Mouse (Mus musculus) right cerebral cortex, postnatal 25 days (tissue): ENCODE data around the gene Hs3st4.
A peak's percentile ranks its signal among the peaks of the same experiment; 100 is the strongest.

Experiments
- DNase-seq: peaks from one replicate; pipeline ENCODE4 v3.0.0; 2022

Hs3st4 gene

DNA sequence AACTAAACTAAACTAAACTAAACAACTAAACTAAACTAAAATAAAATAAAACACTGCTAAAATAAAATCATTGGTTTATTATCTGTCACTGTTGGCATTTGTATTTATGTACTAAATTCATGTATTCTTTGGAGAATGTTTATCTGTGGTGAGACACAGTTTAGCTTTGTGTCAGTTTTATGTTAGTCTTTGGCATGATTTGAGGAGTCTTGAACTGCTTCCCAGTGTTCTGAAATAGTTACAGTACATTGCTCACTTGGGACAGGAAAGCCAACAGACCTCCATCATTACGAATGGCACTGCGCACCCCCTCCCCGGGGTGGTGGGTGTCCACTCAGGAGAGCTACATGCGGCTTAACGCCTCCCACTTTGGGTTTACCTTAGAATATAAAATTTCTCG, 158.6 kb downstream of the Hs3st4 start:
- DNase-seq = no peak

DNA sequence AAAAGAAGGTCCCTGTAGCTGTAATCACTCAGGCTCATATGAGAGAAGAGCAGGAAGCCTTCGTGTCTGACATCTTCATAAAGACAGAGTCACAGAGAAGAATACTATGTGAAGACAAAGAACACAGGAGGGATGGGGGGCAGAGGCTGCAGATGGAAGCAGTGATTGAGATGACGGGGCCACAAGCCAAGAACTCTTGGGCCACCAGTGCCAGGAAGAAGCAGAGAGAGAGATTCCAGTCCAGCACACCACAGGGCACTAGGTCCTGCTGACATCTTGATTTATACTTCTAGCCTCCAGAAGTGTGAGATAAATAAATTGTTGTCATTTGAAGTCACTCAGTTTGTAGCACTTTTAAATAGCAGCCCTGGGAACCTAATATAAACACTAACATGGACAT, 168.2 kb downstream of the Hs3st4 start:
- DNase-seq = no peak

DNA sequence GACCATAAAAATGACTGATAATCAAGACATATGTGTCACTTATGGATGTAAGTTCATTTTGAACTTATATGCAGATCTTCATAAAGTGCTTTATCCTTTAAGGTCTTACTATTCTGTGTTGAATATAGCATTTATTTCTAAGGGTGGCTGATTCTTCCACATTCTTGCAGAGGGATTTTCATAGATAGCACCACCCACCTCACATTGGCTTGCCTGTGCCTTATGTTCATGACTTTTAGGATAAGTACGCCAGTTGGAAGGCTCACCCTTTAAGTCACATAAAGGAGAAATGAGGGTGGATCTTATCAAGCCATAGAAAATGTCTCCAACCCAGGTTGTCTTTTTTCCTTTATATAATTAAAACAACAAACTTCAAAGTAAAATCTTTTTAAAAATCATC, 180.6 kb downstream of the Hs3st4 start:
- DNase-seq = no peak

DNA sequence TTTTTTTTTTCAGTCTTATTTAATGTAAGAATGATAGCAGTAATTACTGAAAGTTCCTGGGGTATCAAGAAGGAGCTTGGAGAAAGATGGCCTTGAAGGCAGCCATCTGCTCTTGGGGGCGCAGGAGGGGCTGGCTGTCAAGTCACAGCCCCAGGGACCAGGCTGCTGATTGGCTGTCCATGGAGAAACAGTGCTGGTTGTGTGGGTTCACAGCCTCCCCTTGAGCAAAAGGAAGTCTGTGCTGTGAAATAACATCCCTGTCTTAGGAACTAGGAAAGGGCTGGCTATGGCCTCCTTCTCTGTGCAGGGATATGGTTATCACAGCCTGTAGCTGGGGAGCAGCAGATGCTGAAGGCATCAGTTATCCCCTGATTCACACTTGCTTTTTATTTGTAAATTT, 183.6 kb downstream of the Hs3st4 start:
- no peak for DNase-seq

DNA sequence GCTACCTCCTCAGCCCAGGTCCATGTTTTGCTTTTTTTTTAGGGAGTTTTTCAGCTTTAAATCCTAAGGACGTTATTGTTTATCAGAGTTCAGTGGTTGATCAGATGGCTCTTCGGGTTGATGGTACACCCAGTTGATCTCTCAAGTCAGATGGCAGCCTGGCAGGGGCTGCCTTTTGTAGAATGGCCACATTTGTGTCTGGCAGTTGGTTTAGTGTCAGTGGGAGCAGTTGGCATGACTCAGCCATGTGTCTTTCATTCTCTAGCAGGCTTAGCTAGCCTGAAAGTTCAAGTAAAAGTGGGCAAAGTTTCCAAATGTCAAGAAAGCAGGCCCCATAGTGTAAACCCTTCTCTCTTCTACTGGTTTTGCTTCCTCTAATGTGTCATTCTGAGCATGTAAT, 186.1 kb downstream of the Hs3st4 start:
- no peak for DNase-seq

DNA sequence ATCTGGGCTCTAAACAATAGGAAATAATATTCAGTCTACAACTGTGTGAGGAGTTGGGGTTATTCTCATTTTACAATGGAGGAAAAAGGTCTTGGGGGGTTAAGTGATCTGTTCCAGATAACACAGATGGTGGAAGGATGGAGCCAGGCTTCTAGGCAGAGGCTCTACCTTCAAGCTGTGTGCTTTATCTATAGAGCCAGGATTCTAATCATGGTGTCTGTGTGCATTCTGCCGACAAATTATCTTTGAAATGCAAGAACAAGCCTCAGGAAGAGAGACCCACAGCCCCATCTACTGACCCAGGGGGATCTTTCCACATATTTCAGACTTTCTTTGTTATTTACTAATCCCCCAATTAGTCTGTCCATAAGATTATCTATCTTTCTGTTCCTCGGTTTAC, 187.3 kb downstream of the Hs3st4 start:
- DNase-seq = no peak

DNA sequence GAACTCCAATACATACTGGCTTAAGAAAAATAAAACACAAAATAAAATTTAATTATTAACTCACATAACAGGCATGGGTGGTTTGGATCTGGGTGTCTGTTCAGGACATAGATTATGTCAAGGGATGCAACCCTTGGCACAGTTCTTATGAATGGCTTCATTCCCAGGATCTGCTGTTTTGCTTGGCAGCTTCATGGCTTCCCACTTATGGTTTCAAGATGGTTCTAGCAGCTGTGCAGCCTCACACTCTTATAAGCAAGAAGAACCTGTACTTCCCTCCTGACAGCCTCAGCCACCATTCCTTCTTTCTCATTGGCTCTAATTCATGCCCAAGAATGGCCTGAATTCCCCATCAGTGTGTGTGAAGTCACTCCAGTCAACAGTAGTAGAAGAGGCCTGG, 189.3 kb downstream of the Hs3st4 start:
- peak; percentile 10 for DNase-seq

DNA sequence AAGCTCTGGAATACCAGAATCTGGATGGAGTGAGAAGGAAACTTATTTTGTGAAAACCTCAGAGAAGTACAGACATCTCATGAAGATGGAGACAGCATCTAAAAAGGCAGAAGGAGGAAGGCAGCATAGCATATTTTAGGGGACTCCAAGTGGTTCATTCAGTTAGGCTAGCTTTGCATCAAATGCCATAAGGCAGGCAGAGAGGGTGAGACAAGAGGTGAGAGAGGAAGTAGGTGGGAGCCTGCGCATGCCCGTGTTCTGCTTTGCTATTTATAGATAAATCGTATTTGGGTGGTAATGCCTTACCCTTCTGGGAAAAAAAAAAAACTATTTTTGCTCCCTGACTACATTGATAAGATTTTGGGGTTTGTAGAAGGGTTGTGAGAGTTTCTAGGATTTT, 198.3 kb downstream of the Hs3st4 start:
- peak; percentile 14 for DNase-seq

DNA sequence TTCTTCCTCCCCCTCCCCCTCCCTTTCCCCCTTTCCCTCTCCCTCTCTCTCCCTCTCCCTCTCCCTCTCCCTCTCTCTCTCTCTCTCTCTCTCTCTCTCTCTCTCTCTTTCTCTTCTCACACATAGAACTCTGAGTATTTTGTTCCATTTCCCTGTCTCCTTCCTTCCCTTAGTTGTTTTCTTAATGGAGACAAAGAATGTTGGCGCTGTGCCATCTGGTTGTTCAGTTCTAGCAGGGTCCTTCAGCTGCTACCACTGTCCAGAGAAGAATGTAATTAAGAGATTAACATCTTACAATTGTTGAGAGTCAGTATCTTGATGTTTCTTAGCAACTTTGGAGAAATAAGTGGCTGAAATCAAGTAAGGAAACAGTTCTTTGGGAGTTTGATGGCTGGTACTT, 202.0 kb downstream of the Hs3st4 start:
- no peak for DNase-seq

DNA sequence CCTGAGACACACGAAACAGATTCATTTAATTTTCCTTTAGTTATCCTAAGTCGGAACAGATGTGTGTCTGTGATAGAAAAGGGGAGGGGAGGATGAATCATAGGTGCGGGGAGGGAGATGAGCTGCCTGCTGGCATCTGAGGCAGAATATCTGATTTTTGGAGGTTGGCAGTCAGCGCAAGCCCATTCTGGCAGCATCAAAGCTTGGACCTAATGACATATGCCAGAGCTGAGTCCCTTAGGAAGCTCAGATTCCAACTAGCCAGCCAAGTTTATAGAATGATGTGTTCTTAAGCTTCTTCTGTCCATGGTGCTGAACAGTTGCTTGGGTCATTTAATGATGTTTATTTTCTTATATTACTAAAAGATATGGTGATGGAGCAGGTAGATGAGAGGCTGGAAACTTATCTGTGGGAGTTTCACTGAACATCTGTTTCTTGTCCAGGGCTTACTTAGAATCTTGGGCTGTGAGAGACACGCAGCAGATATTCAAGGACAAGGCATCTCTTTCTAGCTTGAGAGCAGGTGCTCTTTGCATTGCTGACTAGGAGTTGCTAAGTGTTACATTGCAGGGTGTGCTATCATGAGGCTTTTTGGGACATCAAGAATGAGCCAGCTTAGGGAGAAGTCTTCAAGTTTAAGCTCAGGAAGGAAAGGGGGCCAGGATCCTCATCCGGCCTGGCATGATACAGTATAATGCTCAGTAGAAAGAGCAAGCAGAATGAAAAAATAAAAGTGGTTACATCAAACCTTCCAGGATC, 216.3 kb downstream of the Hs3st4 start:
- DNase-seq = peak; percentile 31

DNA sequence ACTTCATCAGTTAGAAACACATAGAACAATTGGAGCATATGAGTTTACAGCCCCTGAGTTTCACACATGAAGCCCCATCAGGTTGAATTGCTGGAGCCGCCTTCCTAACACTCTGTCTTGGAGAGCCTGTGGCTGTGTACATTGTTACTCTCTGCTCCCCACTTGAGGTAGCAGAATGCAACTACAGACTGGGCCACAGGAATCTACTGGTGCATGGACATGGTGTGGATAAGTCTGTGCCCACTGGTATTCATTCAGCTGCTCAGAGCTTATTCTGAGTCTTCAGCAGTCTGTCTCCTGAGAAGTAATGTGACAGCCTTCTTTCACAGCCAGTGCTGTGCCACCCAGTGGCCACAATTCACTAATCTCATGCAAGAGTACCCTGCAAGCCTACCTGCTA, 234.3 kb downstream of the Hs3st4 start:
- DNase-seq = no peak

DNA sequence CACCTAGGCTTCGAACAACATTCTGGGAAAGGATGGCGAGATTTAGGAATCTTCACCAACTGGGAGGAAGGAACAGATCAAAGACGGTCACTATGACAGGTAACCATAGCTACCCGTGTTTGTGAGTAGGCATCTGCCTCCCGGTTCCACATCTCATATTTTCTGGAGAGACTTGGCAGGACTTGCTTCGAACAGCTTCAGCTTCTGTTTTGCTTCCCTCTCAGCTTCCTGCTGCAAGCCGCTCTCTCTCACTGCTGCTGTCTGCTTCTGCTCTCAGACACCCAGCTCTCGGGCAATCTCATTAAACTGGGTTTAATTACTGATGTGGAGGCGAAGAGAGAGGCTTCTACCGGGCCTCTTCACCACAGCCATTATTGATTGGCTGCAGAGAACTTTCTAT, 237.9 kb downstream of the Hs3st4 start:
- peak; percentile 52 for DNase-seq

DNA sequence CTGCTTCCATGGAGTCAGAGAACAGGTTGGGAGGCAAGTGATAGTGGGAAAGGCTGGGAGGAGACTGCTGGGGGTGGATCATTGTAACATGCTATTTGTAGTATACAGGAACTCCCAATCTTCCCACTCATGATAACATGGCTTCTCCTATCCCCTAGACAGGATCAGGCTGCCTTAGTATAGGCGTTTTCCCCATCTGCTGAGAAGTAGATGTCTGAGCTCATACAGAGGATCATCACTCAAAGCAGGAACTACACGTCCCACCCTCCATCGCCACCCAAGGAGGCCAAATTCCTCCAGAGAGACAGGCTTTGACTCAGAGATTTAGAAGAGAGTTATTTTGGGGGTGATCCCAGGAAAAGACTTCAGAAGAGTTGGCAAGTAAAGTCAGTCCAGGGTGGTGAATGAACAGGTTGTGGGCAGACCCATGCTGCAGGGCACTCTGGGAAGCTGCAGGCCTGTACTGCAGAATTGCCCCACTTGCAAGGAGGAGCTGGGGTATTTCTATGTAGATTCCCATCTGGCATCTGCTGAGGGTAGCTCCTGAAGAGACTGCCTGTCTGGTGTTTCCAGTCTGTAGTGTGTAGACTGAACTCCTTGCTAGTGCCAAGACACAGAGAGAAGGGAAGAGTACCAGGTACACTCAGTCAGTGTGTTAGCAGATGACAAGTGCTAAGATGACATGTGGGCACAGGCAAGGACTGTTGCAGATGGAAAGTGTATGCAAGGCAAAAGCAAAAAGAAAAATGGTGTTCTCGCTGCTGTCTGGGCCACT, 255.4 kb downstream of the Hs3st4 start:
- DNase-seq = peak; percentile 24

DNA sequence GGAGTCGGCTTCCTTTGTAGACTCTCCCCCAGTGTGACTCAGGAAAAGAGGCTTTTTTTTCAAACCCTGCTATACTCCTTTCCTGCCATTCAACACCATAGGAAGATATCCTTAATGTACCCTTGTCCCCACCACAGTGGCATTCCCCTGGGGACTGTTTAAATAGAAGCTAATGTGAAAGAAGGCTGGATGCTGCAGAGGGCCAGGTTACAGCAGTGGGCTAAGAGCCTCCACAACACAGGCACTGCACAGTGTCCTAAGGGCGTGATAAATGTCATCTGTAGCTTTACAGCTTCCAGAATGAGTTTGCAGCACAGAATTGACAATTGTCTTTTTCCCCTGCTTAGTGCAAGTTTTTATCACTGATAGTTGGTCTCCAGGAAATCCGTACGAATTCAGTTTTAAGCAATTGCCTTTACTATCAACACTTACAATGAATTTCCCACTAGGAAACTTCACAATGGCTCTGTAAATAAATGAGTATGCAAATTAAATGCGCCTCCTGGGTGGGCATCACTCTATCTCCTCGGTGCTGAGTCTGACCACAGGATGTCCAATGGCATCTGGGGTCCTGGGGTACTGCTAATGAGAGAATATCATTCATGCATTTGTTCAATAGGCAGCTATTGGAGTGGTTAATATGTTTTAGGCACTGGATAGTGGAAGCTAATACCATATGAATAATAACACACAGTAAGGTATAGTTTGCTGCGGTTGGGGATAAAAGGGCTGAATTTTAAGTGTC, 257.4 kb downstream of the Hs3st4 start:
- no peak for DNase-seq

DNA sequence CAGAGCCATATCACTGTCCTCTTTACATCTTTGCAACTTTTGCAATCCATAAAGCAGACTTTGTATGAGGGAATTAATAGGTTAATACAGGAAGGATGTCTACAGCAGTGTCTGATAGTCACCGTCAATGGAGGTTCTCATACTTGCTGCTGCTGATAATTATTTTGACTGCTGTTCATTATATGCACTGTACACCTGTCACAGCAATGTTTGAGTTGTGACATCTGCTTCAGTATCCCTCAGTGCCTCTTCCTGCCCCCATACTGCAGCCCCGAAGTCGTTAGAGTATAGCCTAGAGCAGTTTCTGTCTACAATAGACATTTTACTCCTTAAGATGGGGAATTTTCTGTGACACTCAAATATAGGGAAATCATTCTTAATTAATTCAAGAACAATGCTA, 267.2 kb downstream of the Hs3st4 start:
- no peak for DNase-seq

DNA sequence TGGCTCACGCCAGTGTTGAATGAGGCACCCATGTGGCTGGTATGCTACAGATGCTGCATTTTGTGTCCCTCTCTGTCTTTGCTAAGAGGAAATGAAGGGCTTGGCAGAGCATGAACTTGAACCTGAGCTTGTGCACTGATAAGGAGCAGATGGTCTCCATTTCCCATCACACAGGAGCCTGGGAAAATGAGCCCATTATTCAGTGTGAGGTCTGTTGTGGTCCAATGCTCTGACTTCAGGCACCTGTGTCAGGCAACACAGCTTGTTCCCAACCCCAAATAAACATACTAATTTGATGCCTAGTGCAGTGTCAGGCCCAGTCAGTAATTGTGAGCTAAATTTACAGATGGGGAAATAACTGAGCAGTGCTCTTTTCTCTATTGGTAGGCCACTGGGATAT, 267.9 kb downstream of the Hs3st4 start:
- DNase-seq = no peak

DNA sequence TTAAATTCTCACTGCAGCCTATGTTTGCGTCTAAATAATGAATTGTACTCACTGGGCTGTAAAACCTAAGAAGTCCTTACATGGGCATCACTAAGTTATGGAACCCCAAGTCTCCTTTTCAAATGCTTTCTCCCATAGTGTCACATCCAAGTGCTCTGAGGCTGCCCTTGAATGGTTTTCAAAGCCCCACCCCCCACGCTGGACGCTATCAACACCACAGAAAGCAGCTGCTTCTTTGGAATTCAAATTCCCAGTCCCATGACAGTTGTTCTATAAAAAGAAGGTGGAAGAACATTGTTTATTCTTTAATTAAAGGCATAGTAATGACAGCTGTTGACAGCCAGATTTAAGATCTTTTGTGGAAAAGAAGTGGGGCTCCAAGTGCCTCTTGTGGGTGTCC, 275.8 kb downstream of the Hs3st4 start:
- DNase-seq = no peak

DNA sequence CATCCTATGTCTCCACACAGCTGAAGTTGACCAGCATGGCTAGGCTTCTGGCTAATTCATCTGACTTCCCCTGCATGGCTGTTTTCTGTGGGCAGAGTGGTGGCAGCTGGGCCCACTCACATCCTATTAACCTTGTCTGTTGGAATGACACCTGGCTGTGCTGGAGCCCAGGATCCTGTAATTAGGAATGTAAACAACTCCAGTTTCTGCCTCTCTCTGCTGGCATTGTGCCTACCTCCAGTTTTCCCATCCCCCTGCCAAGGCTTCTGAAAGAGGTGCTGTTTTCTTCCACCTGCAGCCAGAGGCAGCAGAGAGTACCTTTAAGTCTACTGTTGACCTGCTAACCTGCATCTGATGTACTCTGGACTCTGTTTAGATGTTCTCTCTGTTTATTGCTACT, 288.1 kb downstream of the Hs3st4 start:
- no peak for DNase-seq

DNA sequence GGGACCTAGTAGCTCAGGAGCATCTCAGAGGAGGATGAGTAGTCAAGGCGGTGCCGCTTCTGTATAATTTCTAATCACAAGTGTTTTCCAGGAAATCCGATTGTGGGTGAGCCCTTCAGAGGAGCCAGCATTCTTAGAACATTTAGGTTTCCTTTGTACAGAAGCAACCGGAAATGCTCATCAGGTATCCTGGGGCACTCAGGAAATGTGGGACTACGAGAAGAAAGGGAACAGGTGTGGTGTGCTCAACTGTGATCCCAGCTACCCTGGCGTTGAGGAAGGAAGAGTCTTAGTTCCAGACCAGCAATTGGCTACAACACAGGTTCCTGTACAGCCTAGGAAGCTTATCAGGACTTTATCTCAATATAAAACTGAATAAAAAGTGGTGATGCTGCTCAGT, 307.2 kb downstream of the Hs3st4 start:
- DNase-seq = no peak

DNA sequence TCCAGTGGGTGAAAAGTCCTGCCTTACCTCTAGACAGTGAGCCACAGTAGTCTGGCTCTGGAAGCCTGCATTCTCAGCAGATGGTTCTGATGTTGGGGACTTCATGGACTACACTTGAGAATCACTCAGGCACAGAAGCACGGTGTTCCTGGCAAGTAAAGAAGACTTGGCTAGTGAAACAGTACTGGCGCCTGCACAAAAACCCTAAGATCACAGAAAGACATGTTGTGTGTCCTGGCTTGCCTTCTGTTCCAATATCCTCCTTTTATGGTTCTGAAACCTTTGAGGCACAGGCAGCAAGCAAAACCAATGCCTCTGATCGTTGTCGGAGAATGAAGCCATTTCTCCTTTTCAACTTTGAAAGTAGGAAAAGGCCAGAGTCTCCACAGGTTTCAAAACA, 336.8 kb downstream of the Hs3st4 start:
- peak; percentile 36 for DNase-seq

DNA sequence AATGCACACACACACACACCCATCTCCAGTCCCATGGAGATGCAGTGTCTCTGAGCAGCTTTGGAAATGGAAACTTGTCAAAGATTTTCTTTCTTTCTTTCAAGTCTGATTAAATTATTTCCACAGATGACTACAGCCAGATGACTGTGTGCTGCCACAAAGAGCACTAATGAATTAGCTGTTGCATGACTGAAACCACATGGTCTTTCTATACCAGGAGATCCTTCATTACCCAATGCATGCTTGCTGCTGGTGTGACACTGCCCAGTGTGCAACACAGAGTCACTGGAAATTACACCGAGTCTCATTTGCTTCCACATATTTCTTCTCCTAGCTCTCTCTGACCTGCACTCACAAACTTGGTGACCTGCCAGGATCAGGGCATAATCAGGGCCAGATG, 353.0 kb downstream of the Hs3st4 start:
- no peak for DNase-seq

DNA sequence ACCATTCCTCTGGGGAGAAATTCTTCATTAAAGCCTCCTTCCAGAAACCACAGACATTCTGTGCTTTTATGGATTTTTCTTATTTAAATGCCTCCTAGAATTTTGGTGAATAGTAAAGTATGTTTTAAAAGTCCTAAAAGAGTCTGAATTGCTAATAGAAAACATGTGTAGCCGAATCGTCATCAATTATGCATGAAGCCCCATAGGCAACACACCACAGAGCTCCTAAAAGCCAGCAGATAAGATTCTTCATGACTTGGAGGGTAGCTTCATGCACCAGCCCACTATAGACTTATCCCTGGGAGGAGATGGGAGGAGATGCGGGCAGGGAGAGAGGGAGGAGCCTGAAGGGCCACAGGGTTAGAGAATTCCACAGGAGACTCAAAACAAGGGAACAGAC, 358.8 kb downstream of the Hs3st4 start:
- no peak for DNase-seq

DNA sequence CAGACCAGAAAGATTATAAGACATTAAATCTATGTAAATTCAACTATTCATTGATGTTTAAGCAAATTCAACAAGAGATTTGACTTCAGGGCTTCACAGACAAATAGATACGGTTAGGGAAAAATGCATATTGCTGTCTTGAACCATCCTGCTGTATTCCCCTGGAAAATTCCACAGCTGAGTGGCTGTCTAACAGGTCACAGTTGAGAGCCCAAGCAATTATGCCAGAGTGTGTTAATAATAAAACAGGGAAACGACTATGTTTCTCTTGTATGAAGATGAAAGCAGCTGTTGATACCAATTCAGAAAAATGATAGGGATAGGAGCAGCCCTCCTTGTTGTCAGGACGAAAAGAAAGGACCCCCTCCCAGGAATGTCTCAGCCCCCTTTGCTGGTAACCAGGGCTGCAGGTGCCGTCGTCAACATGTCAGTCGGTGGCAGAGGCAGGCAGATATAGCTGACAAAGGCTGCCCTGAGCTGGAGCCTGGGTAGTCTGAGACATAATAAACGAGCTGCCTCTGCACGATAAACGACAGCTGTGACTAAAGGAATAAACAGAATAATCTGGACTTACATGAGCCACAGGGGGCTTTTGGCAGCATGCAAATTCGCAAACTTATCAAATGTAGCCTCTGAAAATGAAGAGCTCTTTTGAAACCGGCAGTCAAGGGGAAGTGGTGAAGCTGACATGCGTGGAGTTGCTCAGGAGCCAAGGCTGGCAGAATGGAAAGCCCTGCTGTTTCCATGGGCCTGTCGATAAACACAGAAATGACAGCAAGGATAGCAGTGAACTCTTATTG, 364.7 kb downstream of the Hs3st4 start:
- peak; percentile 21 for DNase-seq
